Mouse (Mus musculus) hindbrain, postnatal 0 days (tissue): ENCODE data around the gene Fhod1. TPM values are rescaled to one million over a fixed set of nuclear protein-coding genes. Genes with fewer than 3 reads are reported as not detected.

Experiments used
- ATAC-seq: fragments of 200-750 bp; cut with Nextera tagmentation; 2 replicates; pipeline ENCODE4 v1.8.0; 2017; ENCODE audit warnings: mild to moderate bottlenecking, moderate TSS enrichment, moderate library complexity
- DNase-seq: peaks from one replicate; pipeline ENCODE4 v3.0.0-alpha.2; 2015; ENCODE audit warnings: low spot score
- H3K27ac ChIP-seq: fragments of 300-500 bp; sonication (generic); 2 replicates; pipeline ENCODE4 v1.5.1; 2014; ENCODE audit warnings: mild to moderate bottlenecking
- H3K27me3 ChIP-seq: fragments of 300-500 bp; sonication (generic); 2 replicates; pipeline ENCODE4 v1.6.1; 2014; ENCODE audit warnings: low read length, mixed read lengths; ENCODE audit not compliant: insufficient read depth
- H3K36me3 ChIP-seq: fragments of 300-500 bp; sonication (generic); 2 replicates; pipeline ENCODE4 v1.6.1; 2014; ENCODE audit warnings: low read length, mixed read lengths; ENCODE audit not compliant: insufficient read depth
- H3K4me1 ChIP-seq: fragments of 300-500 bp; sonication (generic); 2 replicates; pipeline ENCODE4 v1.6.1; 2014; ENCODE audit warnings: antibody characterized with exemption, low read length, mixed read lengths; ENCODE audit not compliant: insufficient read depth
- H3K4me2 ChIP-seq: fragments of 300-500 bp; sonication (generic); 2 replicates; pipeline ENCODE4 v1.6.1; 2014; ENCODE audit warnings: low read depth, mild to moderate bottlenecking, low read length, moderate library complexity, mixed read lengths
- H3K4me3 ChIP-seq: fragments of 300-500 bp; sonication (generic); 2 replicates; pipeline ENCODE4 v1.5.1; 2014; ENCODE audit warnings: low read length
- H3K9ac ChIP-seq: fragments of 300-500 bp; sonication (generic); replicated peaks from 2 replicates; pipeline ENCODE4 v1.6.1; 2014; ENCODE audit warnings: mild to moderate bottlenecking, low read length, moderate library complexity, mixed read lengths
- H3K9me3 ChIP-seq: fragments of 300-500 bp; sonication (generic); 2 replicates; pipeline ENCODE4 v1.6.1; 2016; ENCODE audit warnings: low read length, mixed read lengths
- CTCF ChIP-seq: IDR thresholded peaks from 2 replicates; pipeline ENCODE4 v1.5.1; 2016; ENCODE audit warnings: antibody characterized with exemption, control low read depth, low read depth
- WGBS: fragments of 180-500 bp; shearing (Covaris S2); extraction: QIAGEN DNeasy Blood & Tissue Kit; methylation state at CpG from one replicate; pipeline ENCODE4 v1.1.7; 2014; 5-methylcytosine and 5-hydroxymethylcytosine counted together
- polyA plus RNA-seq: library from polyadenylated mRNA; unstranded; fragments of >200 nt; fragmentation: Nextera tagmentation; extraction: Ambion mirVana; gene quantifications from 2 replicates; pipeline ENCODE4 v1.2.1, GENCODE M21; 2015
- total RNA-seq: library from RNA; depleted of rRNA; stranded (reverse); fragments of >200 nt; gene quantifications from 2 replicates; pipeline ENCODE4 v1.2.3, GENCODE M21; 2014

Fhod1 gene
- total and polyA plus RNA-seq, 2 experiments from 2014 or later: 0.45 to 3.1 TPM

DNA sequence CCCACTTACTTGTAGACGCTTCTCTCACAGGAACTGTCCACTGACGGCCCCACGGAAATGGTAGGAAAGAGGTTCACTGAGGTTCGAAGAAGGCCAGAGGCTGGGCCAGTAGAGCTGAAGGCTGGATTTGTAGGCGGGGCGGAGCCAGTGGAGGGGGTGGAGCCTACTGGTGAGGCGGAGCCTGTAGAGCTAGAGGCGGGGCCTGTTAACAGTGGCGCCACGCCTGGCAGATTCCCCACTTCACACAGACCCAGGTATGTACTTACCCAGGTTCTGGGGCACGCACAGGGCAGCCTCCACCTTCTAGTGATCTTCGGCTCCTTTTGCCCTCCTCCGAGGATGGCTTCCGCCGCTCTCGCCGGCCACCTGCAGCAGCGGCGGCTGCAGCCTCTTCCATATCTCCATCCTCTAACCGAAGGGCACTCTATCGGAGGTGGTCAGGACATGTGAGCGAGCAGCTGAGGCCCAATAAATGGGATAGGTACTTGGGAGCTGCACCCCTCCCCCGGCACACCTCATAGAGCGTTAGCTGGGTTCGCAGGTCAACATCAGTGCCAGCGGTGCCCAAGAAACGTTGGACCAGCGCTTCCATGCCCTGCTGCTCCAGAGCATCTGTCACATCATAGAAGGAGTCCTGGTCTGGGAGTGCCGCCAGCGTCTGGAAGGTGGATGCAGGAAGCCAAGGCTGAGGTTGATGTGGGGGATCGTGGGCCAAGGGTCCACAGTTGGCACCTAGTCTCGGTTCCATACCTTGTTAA, 11.2 kb downstream of the Fhod1 start:
- H3K27ac ChIP-seq: no peak overlapping the region
- peak; percentile 67 for ATAC-seq
- WGBS: 55% methylated on average over 32 of the region's 32 CpGs

DNA sequence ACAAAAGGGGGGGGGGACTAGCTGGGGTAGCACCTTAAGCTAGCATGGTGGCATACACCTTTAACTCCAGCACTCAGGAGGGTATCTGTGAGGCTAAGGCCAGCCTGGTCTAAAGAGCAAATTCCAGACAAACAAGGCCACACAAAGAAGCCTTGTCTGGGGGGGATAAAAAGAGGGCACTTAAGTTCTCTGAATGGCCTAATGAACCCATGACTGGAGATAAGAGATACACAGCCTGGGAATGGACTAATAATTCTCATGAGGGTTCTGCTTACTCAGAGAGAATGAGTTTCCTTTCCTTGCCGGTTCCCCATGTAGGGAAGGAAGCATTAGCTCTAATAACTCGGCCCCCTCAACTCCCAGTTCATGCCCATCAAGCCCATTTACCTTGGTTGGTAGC, 15.2 kb downstream of the Fhod1 start:
- Histone ChIP-seq H3K4me1 (0 out of 2 replicates have a peak, but pooled peaks cover under 1% of the 10 kb centered on the region), H3K9me3 (no peaks in the 10 kb centered on the region), H3K9ac (no peak overlapping the region), H3K27me3 (no peaks in the 10 kb centered on the region), H3K27ac (no peak overlapping the region), H3K4me2 (no peak overlapping the region), H3K36me3 (peaks cover 32% of the 10 kb centered on the region), H3K4me3 (no peak overlapping the region)
- TF ChIP-seq CTCF: no peak
- 83% methylated on average over 2 of the region's 2 CpGs for WGBS
- DNase-seq (no peak), ATAC-seq (no peak)

More for the DNA sequence above, 11.2 kb downstream of the Fhod1 start:
- no peak overlapping the region for H3K4me3 ChIP-seq
- no peak overlapping the region for H3K9ac ChIP-seq
- H3K4me2 ChIP-seq: peak overlapping the region; percentile 1; the same call in 1 of the 2 replicates
- no peak for TF ChIP-seq CTCF
- no peaks in the 10 kb centered on the region for H3K9me3 ChIP-seq
- no peaks in the 10 kb centered on the region for H3K4me1 ChIP-seq
- no peaks in the 10 kb centered on the region for H3K36me3 ChIP-seq
- DNase-seq: peak; percentile 51
- no peaks in the 10 kb centered on the region for H3K27me3 ChIP-seq

DNA sequence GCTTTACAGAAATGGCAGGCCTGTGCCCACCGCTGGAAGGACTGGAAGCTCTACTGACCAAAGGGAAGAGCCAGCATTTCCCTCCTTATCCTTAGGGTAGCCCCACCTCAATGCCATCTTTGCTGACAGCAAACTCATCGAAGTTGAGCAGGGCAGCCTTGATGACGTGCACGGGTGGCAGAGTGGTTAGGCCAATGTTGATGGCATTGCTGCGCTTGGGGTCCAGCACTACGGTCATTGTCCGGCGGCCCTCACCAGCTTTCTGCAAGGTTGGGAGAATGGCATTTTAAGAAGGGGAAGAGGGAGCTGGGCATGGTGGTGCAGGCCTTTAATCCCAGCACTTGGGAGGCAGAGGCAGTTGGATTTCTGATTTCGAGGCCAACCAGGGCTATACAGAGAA, 15.8 kb downstream of the Fhod1 start:
- DNase-seq: no peak
- WGBS: 94% methylated on average over 9 of the region's 9 CpGs
- no peaks in the 10 kb centered on the region for H3K27me3 ChIP-seq
- H3K4me3 ChIP-seq: no peak overlapping the region
- H3K4me2 ChIP-seq: no peak overlapping the region
- ATAC-seq: no peak
- peaks cover 32% of the 10 kb centered on the region for H3K36me3 ChIP-seq
- H3K27ac ChIP-seq: no peak overlapping the region
- 0 out of 2 replicates have a peak, but pooled peaks cover 6% of the 10 kb centered on the region for H3K4me1 ChIP-seq
- no peak for TF ChIP-seq CTCF
- H3K9me3 ChIP-seq: no peaks in the 10 kb centered on the region
- H3K9ac ChIP-seq: no peak overlapping the region

DNA sequence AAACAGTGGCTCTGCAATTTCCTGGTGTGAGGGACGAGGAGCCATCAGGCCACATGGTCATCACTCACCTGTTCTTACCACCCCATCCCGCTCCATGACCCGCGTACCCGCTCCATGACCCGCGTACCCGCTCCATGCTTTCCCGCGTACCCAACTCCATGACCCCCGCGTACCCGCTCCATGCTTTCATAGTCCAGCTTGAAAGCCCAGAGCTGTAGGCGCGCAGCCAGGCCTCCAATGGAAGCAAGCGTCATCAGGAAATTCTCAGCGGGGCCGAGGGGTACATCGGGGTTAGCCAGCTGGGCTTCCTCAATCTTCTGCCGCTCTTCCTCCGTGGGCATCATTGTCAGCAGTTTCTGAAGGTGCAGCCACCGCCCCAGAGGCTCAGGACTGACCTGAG, 16.3 kb downstream of the Fhod1 start:
- ATAC-seq (no peak), DNase-seq (no peak)
- no peak for TF ChIP-seq CTCF
- Histone ChIP-seq H3K4me1 (0 out of 2 replicates have a peak, but pooled peaks cover 9% of the 10 kb centered on the region), H3K4me2 (no peak overlapping the region), H3K27ac (no peak overlapping the region), H3K27me3 (no peaks in the 10 kb centered on the region), H3K9ac (no peak overlapping the region), H3K36me3 (peaks cover 32% of the 10 kb centered on the region), H3K9me3 (no peaks in the 10 kb centered on the region), H3K4me3 (no peak overlapping the region)
- WGBS: 94% methylated on average over 22 of the region's 22 CpGs

DNA sequence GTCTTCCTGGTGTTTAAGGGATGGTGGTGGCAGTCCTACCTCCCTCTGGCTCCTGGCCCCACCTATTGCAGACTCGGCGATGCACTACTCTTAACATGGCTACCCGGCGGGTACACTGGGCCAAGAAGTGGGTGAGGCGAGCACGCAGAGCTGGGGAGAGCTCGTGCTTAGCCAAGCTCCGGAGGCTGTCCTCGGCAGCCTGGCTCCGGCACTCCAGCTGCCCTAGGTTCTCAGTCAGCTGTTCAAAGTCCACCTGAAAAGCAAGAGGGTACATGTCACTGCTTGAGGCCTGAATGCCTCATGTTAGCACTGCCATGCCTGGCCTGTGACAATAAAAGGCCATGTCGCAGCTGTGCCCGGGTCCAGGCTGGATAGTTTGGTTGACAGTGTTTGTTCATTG, 17.4 kb downstream of the Fhod1 start:
- Histone ChIP-seq H3K36me3 (peaks cover 32% of the 10 kb centered on the region), H3K27ac (no peak overlapping the region), H3K9ac (no peak overlapping the region), H3K27me3 (no peaks in the 10 kb centered on the region), H3K4me1 (peaks cover 11% of the 10 kb centered on the region), H3K4me3 (no peak overlapping the region), H3K4me2 (no peak overlapping the region), H3K9me3 (no peaks in the 10 kb centered on the region)
- DNase-seq (no peak), ATAC-seq (no peak)
- no peak for TF ChIP-seq CTCF
- WGBS: 95% methylated on average over 12 of the region's 12 CpGs

DNA sequence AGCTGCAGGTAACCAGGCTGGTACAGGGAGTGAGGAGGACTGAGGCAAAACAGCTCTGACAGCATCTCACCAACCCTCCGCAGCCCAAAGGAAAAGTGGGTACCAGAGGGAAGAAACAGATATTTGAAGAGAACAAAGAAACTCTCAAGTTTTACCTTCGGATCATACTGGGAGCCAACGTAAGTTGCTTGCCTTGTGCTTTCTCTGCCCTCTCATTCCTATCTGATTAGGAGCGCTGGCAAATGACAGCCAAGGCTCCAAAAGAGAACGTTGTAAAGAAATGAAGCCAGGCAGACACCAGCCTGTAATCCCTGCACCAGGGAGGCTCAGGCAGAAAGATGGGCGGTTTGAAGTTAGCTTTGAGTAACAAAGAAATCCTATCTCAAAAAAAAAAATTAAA, 20.8 kb downstream of the Fhod1 start:
- Histone ChIP-seq H3K27me3 (no peaks in the 10 kb centered on the region), H3K9me3 (no peaks in the 10 kb centered on the region), H3K9ac (peak overlapping the region; percentile 89), H3K4me2 (peak overlapping the region; percentile 95), H3K4me1 (peaks cover 19% of the 10 kb centered on the region), H3K27ac (peak overlapping the region; percentile 77), H3K36me3 (peaks cover 38% of the 10 kb centered on the region), H3K4me3 (peak overlapping the region; percentile 87)
- WGBS: 37% methylated on average over 6 of the region's 6 CpGs
- no peak for ATAC-seq
- no peak for DNase-seq
- no peak for TF ChIP-seq CTCF

DNA sequence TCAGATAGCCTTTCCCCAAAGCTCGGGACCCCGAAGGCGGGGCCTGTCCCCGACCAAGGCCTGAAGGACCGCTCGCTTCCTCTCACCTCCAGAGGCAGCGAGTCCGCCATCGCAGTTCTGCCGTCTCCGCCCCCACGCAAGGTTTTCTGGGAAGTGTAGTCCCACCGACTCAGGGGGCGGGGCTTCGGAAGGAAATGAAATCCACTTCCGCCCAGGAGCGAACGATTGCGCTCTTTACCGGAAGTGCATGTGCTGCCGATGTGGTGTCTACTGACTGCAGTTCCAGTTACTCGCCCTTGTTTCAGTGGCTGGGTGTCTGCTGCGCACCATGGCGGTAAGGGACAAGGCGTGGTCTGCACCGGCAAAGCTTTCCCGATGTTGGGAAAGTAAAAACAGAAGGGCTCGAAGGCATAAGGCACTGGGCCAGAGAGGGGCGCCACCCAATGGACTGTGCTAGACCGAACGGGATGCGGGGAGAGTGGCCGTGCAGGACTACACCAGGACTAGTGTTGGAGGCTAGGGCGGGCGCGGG, 21.5 kb downstream of the Fhod1 start, which contains the start of the genes Lrrc29 and Tmem208:
Lrrc29 (minus strand) TSS at position 138 of the 532 bp plus-strand sequence.
Tmem208 (plus strand) TSS at position 214 of the 532 bp plus-strand sequence.
- WGBS: under 1% methylated on average over 36 of the region's 36 CpGs
- H3K4me1 ChIP-seq: peaks cover 19% of the 10 kb centered on the region
- H3K9me3 ChIP-seq: no peaks in the 10 kb centered on the region
- no peaks in the 10 kb centered on the region for H3K27me3 ChIP-seq
- ATAC-seq (peak; percentile 94), DNase-seq (peak; percentile 98)
- H3K27ac ChIP-seq: peak within 1 kb of the TSS; percentile 77
- peak within 1 kb of the TSS; percentile 95 for H3K4me2 ChIP-seq
- H3K4me3 ChIP-seq: peak within 1 kb of the TSS; percentile 87
- TF ChIP-seq CTCF: peak; percentile 74
- peak within 1 kb of the TSS; percentile 89 for H3K9ac ChIP-seq
- H3K36me3 ChIP-seq: peaks cover 38% of the 10 kb centered on the region
